Mouse (Mus musculus) gastrocnemius, postnatal 4 days (tissue): ENCODE measurements around the gene Zfp36. TPM values are rescaled to one million over a fixed set of nuclear protein-coding genes. Genes with fewer than 3 reads are reported as not detected.

Experiments used
- DNase-seq, 2 experiments: peaks; one replicate each; pipeline ENCODE4 v3.0.0; 2021 to 2022; ENCODE audit warnings: low spot score in 2 of 2, mixed read lengths in 2 of 2
- total RNA-seq, 2 experiments: library from RNA; stranded (reverse); gene quantifications; 2 replicates each; pipeline ENCODE4 v1.2.3; 2021

Gene Zfp36
- total RNA-seq, 2 experiments from 2014 or later = 8.5 to 9.9 TPM

DNA sequence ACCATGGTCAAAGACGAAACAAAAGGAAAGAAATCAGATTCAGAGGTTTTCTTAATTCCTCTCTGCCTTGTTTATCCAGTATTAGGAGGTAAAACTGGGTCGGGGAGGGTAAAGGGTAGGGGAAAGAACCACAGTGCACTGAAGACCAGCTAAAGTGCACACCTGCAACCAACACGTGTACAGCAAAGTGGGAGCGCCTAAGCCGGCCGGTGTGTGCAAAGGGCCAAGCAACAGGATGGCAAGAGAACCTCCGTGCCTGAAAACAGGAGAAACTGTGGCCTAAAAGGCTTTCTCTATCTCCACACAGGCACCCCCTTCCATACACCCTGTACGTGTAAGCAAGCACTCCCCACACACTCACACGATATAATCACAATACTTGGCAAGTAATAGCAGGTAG lies 5.1 kb upstream of the Zfp36 start:
- no peak for DNase-seq

DNA sequence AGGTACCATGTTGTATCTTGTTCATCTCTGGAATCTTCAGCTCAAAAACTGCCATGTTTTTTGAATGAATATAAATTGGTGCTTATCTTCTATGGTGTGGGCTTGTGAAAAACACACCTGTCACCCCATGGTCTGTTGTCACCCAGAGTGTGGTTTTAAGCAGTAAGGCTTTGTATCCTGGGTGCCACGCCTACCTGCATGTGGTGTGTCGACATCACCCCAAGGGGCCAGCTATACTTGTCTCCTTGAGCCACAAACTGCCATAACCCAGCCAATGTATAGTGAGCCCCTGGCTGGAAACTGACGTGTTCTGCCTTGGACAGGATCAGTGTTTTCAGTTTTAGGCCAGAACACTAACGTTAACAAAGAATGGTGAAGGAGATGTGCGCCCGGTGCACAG lies 4.1 kb upstream of the Zfp36 start:
- DNase-seq = no peak

- no peak for DNase-seq
Observed at GRCm38 (mm10) chr7:28383606-28384005, 3.6 kb upstream of the Zfp36 start.

DNA sequence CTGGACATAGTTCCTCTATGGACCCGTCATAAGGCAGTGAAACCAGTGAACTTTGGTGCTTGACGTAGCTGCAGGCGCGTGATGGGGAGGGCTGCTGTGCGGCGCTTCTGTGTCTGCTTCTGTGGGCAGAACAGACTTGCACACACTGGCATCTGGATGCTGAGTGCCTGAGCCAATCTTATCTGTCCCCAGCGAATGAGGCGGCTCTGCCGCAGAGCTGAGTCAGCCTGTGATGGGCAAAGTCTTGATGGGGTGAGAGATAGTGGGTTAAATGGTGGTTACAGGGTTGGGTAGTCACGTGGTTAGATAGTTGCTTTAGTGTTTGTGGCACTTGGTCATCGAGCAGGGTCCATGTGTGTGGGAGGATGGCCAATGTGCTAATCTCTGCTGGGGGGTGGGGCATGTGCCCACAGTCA lies 2.9 kb upstream of the Zfp36 start:
- no peak for DNase-seq

DNA sequence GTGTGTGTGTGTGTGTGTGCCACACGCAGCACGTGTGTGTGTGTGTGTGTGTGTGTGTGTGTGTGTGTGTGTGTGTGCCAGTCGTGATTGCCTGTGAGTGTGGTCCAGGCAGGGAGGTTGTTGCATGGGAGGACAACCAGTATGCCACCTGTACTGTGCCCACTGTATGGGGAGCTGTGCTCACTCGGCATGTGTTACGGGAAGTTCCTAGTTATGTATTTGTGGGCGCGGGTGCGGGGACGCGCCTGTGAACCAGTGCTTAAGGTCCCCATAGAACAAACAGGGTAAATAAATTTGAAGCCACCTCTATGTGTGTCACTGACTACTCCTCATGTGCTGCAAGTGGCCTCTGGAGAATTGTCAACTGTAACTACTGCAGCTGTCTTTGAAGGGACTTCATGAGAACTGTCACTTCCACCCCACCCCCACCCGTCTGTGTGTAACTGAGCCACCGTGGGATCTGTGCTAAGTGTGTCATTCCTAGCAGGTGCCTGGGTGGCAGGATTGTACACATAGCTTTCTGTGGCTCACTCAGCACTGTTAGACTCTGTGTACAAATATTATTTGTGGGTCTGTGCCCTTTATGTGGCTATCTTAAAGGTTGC lies 2.4 kb upstream of the Zfp36 start:
- DNase-seq = no peak

GRCm38 (mm10) chr7:28381938-28382337 lies 1.9 kb upstream of the Zfp36 start:
- peak; percentile 63 to 80 for DNase-seq

DNA sequence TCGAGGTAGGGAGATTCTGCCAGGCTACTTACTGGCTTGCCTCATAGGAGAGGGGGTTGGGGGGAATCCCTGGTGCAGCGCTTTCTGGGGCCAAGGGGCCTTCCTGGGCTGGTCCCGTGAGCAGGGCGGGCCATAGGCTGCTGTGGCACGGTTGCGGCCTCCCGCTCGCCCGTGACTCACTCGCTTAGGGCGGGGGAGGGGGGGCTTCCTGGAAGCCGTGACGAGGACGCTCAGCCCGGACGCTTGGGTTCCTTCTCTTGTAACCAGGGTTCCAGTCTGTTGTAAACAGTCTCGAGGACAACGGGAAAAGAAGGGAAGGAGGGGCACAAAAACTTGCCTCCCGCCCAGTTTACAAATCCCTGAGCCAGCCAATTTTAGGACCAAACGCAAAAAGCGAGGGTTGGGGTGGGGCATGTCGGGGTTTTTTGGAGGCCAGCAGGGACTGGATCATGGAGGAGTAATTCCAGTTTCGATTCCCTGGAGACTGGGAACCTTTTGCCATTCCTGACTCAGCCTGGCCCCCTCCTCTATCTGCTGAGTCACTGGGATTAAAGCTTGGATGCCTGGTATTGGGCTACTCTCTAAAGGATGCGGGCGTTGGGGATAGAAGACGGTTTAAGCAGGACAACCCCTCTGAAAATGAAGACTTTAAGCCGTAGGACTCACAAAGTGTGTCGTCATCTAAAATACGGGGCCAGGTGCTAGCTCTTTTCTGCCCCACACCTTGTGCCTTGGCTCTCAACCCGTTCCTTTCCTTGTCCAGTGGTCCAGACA lies 1.2 kb upstream of the Zfp36 start:
- peak; percentile 60 to 79 for DNase-seq

DNA sequence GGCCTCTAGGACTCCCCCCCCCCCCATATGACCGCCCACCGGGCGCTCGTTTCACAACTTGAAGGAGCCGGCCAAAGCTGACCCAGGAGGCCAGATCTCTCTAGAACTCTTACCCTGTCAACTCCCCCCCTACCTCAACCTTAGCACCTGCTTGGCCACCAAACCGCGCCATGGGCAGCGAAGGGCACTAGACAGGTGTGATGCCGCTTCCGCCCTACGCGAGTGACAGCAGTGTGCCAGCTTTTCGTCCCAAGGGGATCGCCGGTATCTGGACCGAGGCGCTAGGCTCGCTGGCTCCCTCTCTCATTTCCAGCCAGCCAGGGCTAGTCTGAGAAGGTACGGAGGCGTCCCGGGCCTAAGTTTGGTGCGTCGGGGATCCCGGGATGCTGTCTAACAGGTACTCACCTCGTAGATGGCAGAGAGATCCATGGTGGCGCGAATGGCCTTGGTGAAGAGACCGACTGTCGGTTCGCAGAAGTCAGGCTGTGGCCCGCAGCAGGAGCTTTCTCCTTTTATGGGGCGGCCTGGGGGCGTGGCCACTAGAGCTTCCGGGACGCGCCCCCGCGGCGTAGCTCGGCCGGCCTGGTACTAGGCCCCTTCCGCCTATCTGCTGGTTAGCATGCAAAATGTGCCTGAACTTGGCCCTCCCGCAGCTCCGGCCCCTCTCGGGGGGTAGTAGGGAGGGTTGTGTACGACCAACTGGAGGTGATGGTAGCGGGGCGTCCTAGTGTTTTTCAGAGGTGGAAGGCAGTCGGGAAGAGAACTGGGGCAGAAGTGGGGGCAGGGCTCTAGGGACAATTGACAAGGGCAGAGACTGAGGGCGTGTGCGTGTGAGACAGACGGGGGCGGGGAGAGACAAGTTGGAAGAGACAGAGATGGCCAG lies 1.0 kb downstream of the Zfp36 start:
- DNase-seq = peak; percentile 95 to 97

- peak in 1 of 2 experiments; percentile 54 for DNase-seq
Observed at GRCm38 (mm10) chr7:28378066-28378690, 1.9 kb downstream of the Zfp36 start.

GRCm38 (mm10) chr7:28377190-28378065 lies 2.6 kb downstream of the Zfp36 start:
- peak in 1 of 2 experiments; percentile 33 for DNase-seq

DNA sequence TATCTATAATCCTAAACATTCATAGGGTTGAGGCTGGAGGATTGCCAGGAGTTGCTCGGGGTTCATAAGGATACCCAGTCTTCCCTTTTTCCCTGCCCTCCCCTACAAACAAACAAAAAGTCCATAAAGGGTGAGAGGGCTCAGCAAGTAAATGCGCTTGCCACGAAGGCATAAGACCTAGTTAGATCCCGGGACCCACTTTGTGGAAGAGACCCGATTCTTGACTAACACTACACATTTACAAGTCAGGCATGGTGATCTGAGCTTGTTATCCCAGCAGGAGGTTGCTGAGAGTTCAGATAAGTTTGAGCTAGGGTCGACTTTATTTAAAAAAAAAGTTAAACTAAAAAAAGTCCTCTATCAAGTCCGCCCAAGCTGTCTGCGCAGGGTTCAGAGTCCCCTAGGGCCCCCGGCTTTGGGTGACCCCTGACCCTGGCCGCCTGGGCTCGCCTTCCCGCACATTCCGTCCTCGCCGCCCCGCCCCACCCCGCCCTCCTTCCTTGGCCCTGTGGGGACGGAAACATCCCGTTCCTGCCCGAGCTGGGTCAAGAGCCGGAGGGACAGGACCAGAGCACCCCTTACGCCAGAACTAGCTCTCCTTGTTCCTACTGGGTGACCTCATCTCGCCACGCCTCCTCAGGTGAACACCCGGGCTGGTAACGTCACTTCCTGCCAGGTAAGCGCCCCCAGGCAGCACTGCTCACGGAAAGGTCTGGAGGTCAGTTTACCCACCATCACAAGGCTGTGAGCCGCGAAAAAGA lies 3.9 kb downstream of the Zfp36 start:
- peak in 1 of 2 experiments; percentile 76 for DNase-seq

DNA sequence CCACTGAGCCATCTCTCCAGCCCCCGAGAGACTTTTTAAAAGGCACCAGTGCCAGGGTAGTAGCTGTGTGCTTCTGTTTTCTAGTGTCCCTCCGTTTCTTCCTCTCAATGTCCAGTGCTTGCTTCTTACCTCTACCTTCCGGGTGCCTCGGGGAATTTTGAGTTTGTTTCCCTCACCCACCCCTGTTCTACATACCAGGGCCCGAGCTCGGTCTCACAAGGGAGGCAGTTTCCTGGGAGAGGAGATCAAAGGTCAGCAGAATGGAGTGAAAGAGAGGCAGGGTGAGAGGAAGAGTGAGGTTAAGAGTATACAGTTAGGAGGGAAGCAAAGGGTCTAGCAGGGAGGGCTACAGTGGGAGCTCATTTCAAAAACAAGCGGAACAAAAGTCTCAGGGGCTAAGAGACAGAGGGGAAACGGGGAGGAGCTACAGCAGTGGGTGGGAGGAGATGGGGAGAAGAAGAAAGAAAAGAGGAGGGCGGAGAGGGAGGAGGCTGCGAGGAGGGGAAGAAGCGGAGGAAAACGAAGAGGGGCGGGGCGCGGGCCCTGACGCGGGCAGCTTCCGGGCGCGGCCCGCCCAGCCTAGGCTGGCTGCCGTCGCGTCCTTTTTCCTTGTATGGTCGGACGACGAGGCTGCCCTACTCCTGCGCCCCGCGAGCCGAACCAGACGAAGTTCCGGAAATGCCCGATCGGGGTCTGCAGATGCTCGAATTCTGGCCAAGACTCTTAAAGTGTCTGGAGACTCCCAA lies 4.7 kb downstream of the Zfp36 start:
- DNase-seq = peak; percentile 85 to 92

DNA sequence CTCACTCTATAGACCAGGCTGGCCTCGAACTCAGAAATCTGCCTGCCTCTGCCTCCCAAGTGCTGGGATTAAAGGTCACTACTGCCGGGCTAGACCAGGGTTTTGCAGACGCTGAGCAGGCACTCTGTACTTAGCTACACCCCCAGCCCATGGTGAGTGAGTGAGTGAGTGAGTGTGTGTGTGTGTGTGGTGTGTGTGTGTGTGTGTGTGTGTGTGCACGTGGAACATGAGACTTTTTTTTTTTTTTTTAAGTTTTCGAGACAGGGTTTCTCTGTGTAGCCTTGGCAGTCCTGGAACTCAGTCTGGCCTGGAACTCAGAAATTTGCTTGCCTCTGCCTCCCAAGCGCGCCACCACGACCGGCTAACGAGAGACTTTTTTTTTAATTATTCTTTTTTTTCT lies 5.4 kb downstream of the Zfp36 start:
- DNase-seq = no peak

DNA sequence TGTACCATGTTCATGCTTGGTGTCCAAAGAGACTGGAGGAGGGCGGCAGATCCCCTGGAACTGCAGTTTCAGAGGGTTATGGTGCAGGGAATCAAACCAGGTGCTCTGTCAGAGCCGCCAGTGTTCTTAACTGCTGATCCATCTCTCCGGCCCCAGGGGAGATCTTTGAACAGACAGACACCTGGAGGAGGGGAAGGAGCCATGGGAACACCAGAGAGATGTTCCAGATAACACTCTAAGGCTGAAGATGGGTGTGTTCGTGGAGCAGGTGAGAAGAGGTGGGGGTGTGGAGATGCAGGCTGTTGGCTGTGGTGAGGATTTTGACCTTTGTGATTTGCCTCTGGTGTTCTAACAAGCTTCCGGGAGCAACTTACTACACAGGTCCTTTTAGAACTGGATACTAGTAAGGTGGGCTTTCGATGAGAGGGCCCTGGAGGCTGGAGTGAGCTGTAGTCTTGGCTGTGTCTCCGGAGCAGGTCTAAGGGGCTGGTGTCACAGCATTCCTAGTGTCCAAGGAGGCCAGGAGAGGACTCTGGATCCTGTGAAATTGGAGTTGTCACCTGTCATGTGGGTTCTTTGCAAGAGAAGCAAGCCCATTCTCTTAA lies 6.1 kb downstream of the Zfp36 start:
- DNase-seq = no peak

DNA sequence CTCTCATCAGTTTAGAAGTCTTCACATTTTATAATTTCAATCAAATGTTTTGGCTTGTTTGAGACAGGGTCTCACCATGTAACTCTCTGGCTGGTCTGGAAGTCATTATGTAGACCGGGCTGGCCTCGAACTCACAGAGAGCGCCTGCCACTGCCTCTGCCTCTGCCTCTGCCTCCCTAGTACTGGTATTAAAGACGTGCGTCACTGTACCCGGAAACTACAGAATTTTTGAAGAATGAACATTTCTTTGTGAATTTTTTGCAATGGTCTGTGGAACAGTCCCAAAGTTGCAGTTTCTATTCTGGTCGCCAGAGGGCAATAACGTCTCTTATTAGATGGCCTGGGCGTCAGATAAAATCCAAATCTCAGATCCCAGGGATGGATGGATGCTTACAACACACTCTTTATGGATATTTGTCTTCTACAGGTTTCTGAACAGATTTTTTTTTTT lies 6.9 kb downstream of the Zfp36 start:
- DNase-seq = peak in 1 of 2 experiments; percentile 80

GRCm38 (mm10) chr7:28372251-28373108 lies 7.6 kb downstream of the Zfp36 start, which contains the start of gene Plekhg2:
Plekhg2 (minus strand) TSS chr7:28372599.
- peak; percentile 94 to 96 for DNase-seq

DNA sequence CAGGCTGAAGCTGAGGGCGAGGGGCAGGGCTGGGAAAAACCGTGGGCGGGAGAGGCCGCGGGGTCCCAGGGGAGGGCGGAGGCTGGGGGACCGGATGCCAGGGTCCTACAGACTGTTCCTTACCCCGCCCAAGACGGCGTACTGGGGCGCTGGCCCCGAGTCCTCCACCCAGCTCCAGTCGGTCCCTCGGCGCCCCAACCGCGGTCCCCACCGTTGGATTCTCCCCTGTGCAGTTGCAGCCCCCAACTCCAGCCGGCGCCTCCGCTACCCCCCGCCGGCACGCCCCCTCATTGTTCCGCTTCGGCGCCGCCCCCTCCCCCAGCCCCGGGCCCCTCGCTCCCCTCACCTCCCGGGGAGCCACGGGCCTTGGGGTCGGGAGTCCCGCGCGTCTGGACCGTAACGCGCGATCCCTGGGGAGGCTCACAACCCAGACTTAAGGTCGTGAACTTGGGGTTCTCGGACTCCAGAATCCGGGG lies 8.5 kb downstream of the Zfp36 start:
- DNase-seq = peak; percentile 71 to 72
